8 mouse cellular contexts compared by ENCODE assay signal in genomic region chr19:53140804-53141250, GRCm38 (mm10). TPM values are rescaled to one million over a fixed set of nuclear protein-coding genes. Genes with fewer than 3 reads are reported as not detected.
A peak's percentile ranks its signal among the peaks of the same experiment; 100 is the strongest.
DNase-seq lines count a peak whose midpoint lies in the region; ATAC-seq lines count a peak whose summit lies in the region.

No protein-coding gene starts in this region.

- ATAC-seq in megakaryocyte, adult 5-6 weeks (ENCODE audit: poor library complexity, severe bottlenecking): no peak
- no peak for ATAC-seq in embryonic facial prominence, embryonic 15.5 days (ENCODE audit: insufficient number of reproducible peaks, low FRiP score, low TSS enrichment, low read depth)
- ATAC-seq in intestine, embryonic 16.5 days: no peak
- no peak for ATAC-seq in neural tube, embryonic 15.5 days (ENCODE audit: low FRiP score)

- WGBS in embryonic facial prominence, embryonic 15.5 days: 5% methylated on average over 6 of the region's 6 CpGs
- WGBS in intestine, embryonic 16.5 days: 8% methylated on average over 6 of the region's 6 CpGs
- WGBS in neural tube, embryonic 15.5 days: 6% methylated on average over 6 of the region's 6 CpGs

- peak overlapping the region; percentile 76 for H3K4me2 ChIP-seq in embryonic facial prominence, embryonic 15.5 days (replicated peaks)
- H3K4me2 ChIP-seq in intestine, embryonic 16.5 days (ENCODE audit: low read depth, low read length): peak overlapping the region; percentile 84
- H3K4me2 ChIP-seq in neural tube, embryonic 15.5 days: peak overlapping the region; percentile 94

- H3K36me3 ChIP-seq in megakaryocyte, embryonic 14.5 days (replicated peaks; ENCODE audit: low read length): no peaks in the 10 kb centered on the region
- H3K36me3 ChIP-seq in embryonic facial prominence, embryonic 15.5 days: no peaks in the 10 kb centered on the region
- H3K36me3 ChIP-seq in intestine, embryonic 16.5 days (ENCODE audit: control insufficient read depth, insufficient read depth, low read length): no peaks in the 10 kb centered on the region
- no peaks in the 10 kb centered on the region for H3K36me3 ChIP-seq in neural tube, embryonic 15.5 days

- H3K4me1 ChIP-seq in megakaryocyte, embryonic 14.5 days: peaks cover 32% of the 10 kb centered on the region
- H3K4me1 ChIP-seq in embryonic facial prominence, embryonic 15.5 days: peaks cover 46% of the 10 kb centered on the region
- H3K4me1 ChIP-seq in intestine, embryonic 16.5 days (ENCODE audit: control insufficient read depth, insufficient read depth, low read length): peaks cover 18% of the 10 kb centered on the region
- H3K4me1 ChIP-seq in neural tube, embryonic 15.5 days: peaks cover 28% of the 10 kb centered on the region

- no peaks in the 10 kb centered on the region for H3K9me3 ChIP-seq in megakaryocyte, embryonic 14.5 days
- H3K9me3 ChIP-seq in embryonic facial prominence, embryonic 15.5 days (replicated peaks): no peaks in the 10 kb centered on the region
- no peaks in the 10 kb centered on the region for H3K9me3 ChIP-seq in intestine, embryonic 16.5 days (ENCODE audit: control insufficient read depth, low read length)
- no peaks in the 10 kb centered on the region for H3K9me3 ChIP-seq in neural tube, embryonic 15.5 days (replicated peaks)

- DNase-seq in layer of hippocampus, postnatal 25 days (ENCODE audit: extremely low spot score in 1 of 2, low spot score in 1 of 2): no peak
- no peak for DNase-seq in frontal cortex, postnatal 10 days (ENCODE audit: low spot score in 2 of 2)
- DNase-seq in retina, embryonic 14.5 days (ENCODE audit: low spot score): no peak

- peak overlapping the region; percentile 99 for H3K4me3 ChIP-seq in megakaryocyte, embryonic 14.5 days (replicated peaks)
- H3K4me3 ChIP-seq in embryonic facial prominence, embryonic 15.5 days (replicated peaks): peak overlapping the region; percentile 96
- peak overlapping the region; percentile 57 for H3K4me3 ChIP-seq in intestine, embryonic 16.5 days (ENCODE audit: low read length)
- peak overlapping the region; percentile 98 for H3K4me3 ChIP-seq in neural tube, embryonic 15.5 days (replicated peaks)

- peak overlapping the region; percentile 94 for H3K27ac ChIP-seq in embryonic facial prominence, embryonic 15.5 days (replicated peaks)
- peak overlapping the region; percentile 92 for H3K27ac ChIP-seq in intestine, embryonic 16.5 days (ENCODE audit: low read length)
- peak overlapping the region; percentile 84 for H3K27ac ChIP-seq in neural tube, embryonic 15.5 days (replicated peaks)

- H3K27me3 ChIP-seq in megakaryocyte, embryonic 14.5 days (replicated peaks): no peaks in the 10 kb centered on the region
- H3K27me3 ChIP-seq in embryonic facial prominence, embryonic 15.5 days: no peaks in the 10 kb centered on the region
- H3K27me3 ChIP-seq in intestine, embryonic 16.5 days (replicated peaks; ENCODE audit: control insufficient read depth, insufficient read depth, low read length): no peaks in the 10 kb centered on the region
- no peaks in the 10 kb centered on the region for H3K27me3 ChIP-seq in neural tube, embryonic 15.5 days (replicated peaks)

- peak overlapping the region; percentile 39 for H3K9ac ChIP-seq in embryonic facial prominence, embryonic 15.5 days
- peak overlapping the region; percentile 81 for H3K9ac ChIP-seq in intestine, embryonic 16.5 days (ENCODE audit: low read depth, low read length)
- peak overlapping the region; percentile 83 for H3K9ac ChIP-seq in neural tube, embryonic 15.5 days (replicated peaks)

RNA-seq across cellular contexts. Expression of gene Add3, which starts 0.6 kb away (rescaled TPM):
- 1.3 and 6.1 TPM in 2 replicates for polyA plus RNA-seq in megakaryocyte, embryonic 14.5 days (2012; ENCODE audit: insufficient read depth, low replicate concordance)
- 235 and 240 TPM in 2 replicates for total RNA-seq in megakaryocyte, adult 5-6 weeks (2015)
- total RNA-seq in megakaryocyte, adult 5-6 weeks (2017): 317 and 336 TPM in 2 replicates
- 73.1 and 79.4 TPM in 2 replicates for polyA plus RNA-seq in embryonic facial prominence, embryonic 15.5 days (2015; fragmentation: Nextera tagmentation; extraction: Ambion mirVana)
- polyA plus RNA-seq in intestine, embryonic 16.5 days (2015; fragmentation: Nextera tagmentation; extraction: Ambion mirVana): 120 and 121 TPM in 2 replicates
- 40.2 and 50.1 TPM in 2 replicates for polyA plus RNA-seq in neural tube, embryonic 15.5 days (2015; fragmentation: Nextera tagmentation; extraction: Ambion mirVana)
- 100 to 1,000 TPM; 115 to 125 TPM for total RNA-seq in layer of hippocampus, postnatal 25 days (2021)
